In genomic region chr13:58511248-58511647, GRCm38 (mm10) we compare ENCODE assay signal across 15 mouse cellular contexts.
"Had no signal": no experiment of that assay in that cellular context is flagged by ENCODE, and none has a peak within 500 bp of the region (broad histone marks: within the 10 kb centered on the region; RNA-seq: fewer than 3 reads in every experiment).

No protein-coding gene starts in this region.

- H3K4me1 ChIP-seq: intestine, embryonic 15.5 days; limb, embryonic 10.5 days; megakaryocyte, embryonic 14.5 days; neural tube, embryonic 12.5 days; stomach, embryonic 15.5 days had no signal

- H3K27ac ChIP-seq: intestine, embryonic 15.5 days; left cerebral cortex, adult 2 months; limb, embryonic 10.5 days; liver, embryonic 12.5 days; midbrain, embryonic 12.5 days; neural tube, embryonic 12.5 days; stomach, embryonic 15.5 days had no signal

- H3K9ac ChIP-seq: intestine, embryonic 15.5 days; liver, embryonic 12.5 days; lung, embryonic 14.5 days; midbrain, embryonic 12.5 days; neural tube, embryonic 12.5 days; stomach, embryonic 15.5 days had no signal

- ATAC-seq: intestine, embryonic 15.5 days; liver, embryonic 12.5 days had no signal

- H3K4me2 ChIP-seq: intestine, embryonic 15.5 days; liver, embryonic 12.5 days; lung, embryonic 14.5 days; midbrain, embryonic 12.5 days; neural tube, embryonic 12.5 days; stomach, embryonic 15.5 days had no signal

- H3K9me3 ChIP-seq: intestine, embryonic 15.5 days; limb, embryonic 10.5 days; liver, embryonic 12.5 days; midbrain, embryonic 12.5 days; neural tube, embryonic 12.5 days; stomach, embryonic 15.5 days had no signal

- DNase-seq: kidney, adult 18-20 months; kidney, postnatal 10 days; kidney, postnatal 4 days; lung, embryonic 14.5 days; lung, postnatal 10 days; lung, postnatal 4 days; thymus, postnatal 36 days had no signal

- H3K36me3 ChIP-seq: intestine, embryonic 15.5 days; limb, embryonic 10.5 days; liver, embryonic 12.5 days; midbrain, embryonic 12.5 days; neural tube, embryonic 12.5 days; stomach, embryonic 15.5 days had no signal

- H3K27me3 ChIP-seq: intestine, embryonic 15.5 days; midbrain, embryonic 12.5 days; neural tube, embryonic 12.5 days; stomach, embryonic 15.5 days had no signal

- H3K4me3 ChIP-seq: intestine, embryonic 15.5 days; left cerebral cortex, adult 2 months; limb, embryonic 10.5 days; liver, embryonic 12.5 days; megakaryocyte, embryonic 14.5 days; midbrain, embryonic 12.5 days; neural tube, embryonic 12.5 days; stomach, embryonic 15.5 days had no signal
